Mouse (Mus musculus) small intestine, adult 10 weeks (tissue): ENCODE results near the gene Gp6. TPM values are rescaled to one million over a fixed set of nuclear protein-coding genes. Genes with fewer than 3 reads are reported as not detected.

Source experiments
- polyA plus RNA-seq: library from polyadenylated mRNA; stranded (reverse); fragments of 350-450 nt; fragmentation: Illumina TruSeq; extraction: RNeasy Lipid Tissue Mini Kit (QIAGEN cat#74804); gene quantifications from one replicate; pipeline ENCODE4 v1.2.3, GENCODE M21; 2014; ENCODE audit warnings: low replicate concordance

Gene Gp6
- 0.52 TPM for polyA plus RNA-seq

GRCm38 (mm10) chr7:4397730-4398129 lies at the start of gene Gp6:
Gp6 (minus strand) TSS chr7:4397744.

DNA sequence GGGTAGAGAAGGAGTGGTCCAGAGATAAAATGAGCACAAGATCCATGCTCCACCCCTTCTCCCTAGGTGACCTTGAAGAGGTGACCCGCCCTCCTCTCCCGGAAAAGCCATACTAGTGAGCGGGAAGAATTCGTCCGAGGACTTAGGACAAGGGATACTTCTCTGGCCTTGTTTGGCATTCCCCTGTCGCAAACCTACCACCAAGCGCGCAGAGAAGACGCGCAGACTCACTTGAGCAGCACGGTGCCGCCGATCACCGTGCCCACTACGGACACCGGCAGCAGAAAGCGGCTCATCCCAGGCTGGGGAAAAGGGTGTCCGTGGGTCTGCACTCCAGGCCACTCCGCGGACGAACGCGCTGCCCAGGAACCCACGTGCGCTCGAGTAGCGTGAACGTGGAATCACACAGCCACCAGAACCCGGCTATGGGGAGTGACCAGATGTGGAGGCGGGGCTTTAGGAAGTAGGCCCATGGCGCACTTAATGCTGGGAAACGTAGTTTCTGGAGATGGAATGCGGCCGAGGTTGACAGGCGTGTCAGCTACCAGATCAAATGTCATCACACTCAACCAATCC lies 47.8 kb upstream of the Gp6 start, which contains the start of gene Rdh13:
TSS of gene Rdh13 (minus strand) at position 434 of the 576 bp plus-strand sequence.

GRCm38 (mm10) chr7:4337509-4337908 lies 60.0 kb downstream of the Gp6 start, which contains the start of gene Ncr1:
Ncr1 (plus strand) TSS chr7:4337724.

Other genes with a start within 250 kb of the Gp6 start
- 3.0 TPM for gene Leng9, start 247.4 kb downstream of the Gp6 start, polyA plus RNA-seq
- 1.0 TPM for gene Cdc42ep5, start 232.9 kb downstream of the Gp6 start, polyA plus RNA-seq
- 9.0 TPM for gene Lilra5, start 160.0 kb downstream of the Gp6 start, polyA plus RNA-seq
- 0.89 TPM for gene Ncr1, start 60.0 kb downstream of the Gp6 start, polyA plus RNA-seq
- 7.0 TPM for gene Rdh13, start 47.9 kb upstream of the Gp6 start, polyA plus RNA-seq
- 0.11 TPM for gene Eps8l1, start 62.9 kb upstream of the Gp6 start, polyA plus RNA-seq
- gene Ppp1r12c, start 103.9 kb upstream of the Gp6 start, polyA plus RNA-seq: 4.6 TPM
- 0.85 TPM for gene Tnnt1, start 118.6 kb upstream of the Gp6 start, polyA plus RNA-seq
- not detected for gene Tnni3, start 126.5 kb upstream of the Gp6 start, polyA plus RNA-seq
- gene Dnaaf3, start 134.7 kb upstream of the Gp6 start, polyA plus RNA-seq: not detected
- 1.1 TPM for gene Syt5, start 149.8 kb upstream of the Gp6 start, polyA plus RNA-seq
- 19.6 TPM for gene Ptprh, start 206.3 kb upstream of the Gp6 start, polyA plus RNA-seq
- 28.1 TPM for gene Tmem86b, start 233.7 kb upstream of the Gp6 start, polyA plus RNA-seq